Mouse (Mus musculus) mouse trophoblast stem cell (cell line): ENCODE results near the gene Palm3.

Source experiments
- in situ Hi-C, 2 experiments: fragments of 300-500 bp; cut with MseI, MboI; formaldehyde crosslinking; loops; 2 replicates in 1 of 2; 3 replicates in 1 of 2; pipeline ENCODE4 v1.15.1; 2025

Gene Palm3

DNA sequence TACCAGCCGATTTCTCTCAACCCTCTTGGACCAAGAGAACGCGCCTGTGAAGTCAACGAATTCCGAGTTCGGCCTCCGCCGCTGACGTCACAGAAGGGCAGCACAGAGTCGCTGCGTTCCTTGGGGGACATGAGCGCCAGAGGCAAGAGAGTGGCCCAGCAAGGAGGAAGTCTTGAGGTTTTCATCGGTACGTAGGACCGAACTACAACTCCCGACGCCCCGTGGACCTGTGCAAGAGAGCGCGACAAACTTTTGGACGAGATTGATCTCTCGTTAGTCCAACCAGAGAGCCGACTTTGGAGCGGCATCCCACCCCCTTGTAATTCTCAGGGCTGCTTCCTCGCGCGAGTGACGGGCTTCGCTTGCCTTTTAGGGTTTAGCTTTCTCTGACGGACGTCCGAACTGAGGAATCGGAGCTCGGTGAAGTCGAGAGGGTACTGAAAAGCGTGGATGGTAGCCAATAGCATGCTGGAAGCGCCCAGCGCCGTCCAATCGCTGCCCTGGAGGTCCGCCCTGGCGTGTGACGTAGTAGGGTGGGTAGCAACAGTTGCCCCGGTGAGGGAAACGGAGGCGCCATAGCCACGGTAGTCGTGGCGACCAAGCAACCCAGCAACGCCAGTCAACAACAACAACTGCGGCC, 45.1 kb downstream of the Palm3 start, which contains the start of gene Rfx1:
Gene Rfx1, plus strand, starts transcription at position 544 of the 640 bp plus-strand sequence.
- in situ Hi-C loops, result no loop called here

DNA sequence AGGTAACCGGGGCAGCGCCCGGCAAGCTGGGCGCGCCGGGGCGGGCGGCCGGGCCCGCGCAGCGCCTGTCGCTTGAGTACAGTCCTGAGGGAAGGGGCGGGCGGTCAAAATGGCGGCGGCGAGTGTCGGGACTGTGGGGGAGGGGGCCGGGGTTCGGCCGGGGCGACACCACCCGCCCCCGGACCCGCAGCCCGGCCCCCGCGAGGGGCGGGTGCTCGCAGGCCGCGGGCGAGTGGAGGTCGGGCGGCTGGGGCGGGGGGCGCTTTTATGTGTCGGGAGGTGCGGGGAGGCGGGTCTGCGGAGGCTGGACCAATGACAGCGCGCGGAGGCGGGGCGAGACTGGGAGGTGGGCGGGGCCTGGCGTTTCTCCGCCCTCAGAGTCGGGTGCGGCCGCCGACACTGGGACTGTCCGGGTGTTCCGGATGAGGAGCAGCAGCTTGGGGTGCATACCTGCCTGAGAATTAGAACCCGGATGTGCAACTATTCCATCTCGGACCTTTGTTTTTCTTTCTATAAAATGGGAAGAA, 45.8 kb downstream of the Palm3 start:
- in situ Hi-C loops, result no loop called here

GRCm38 (mm10) chr8:84067911-84068310, 46.6 kb downstream of the Palm3 start:
- in situ Hi-C loops, result no loop called here

- in situ Hi-C loops, result no loop called here
These were observed 47.2 kb downstream of the Palm3 start for GRCm38 (mm10) chr8:84068316-84069035.

- in situ Hi-C loops, result no loop called here
These were observed 47.9 kb downstream of the Palm3 start for GRCm38 (mm10) chr8:84069169-84069568.

- in situ Hi-C loops, result no loop called here
These were observed 48.5 kb downstream of the Palm3 start for GRCm38 (mm10) chr8:84069750-84070149.

- in situ Hi-C loops, result no loop called here
These were observed 49.0 kb downstream of the Palm3 start for GRCm38 (mm10) chr8:84070241-84070640.

DNA sequence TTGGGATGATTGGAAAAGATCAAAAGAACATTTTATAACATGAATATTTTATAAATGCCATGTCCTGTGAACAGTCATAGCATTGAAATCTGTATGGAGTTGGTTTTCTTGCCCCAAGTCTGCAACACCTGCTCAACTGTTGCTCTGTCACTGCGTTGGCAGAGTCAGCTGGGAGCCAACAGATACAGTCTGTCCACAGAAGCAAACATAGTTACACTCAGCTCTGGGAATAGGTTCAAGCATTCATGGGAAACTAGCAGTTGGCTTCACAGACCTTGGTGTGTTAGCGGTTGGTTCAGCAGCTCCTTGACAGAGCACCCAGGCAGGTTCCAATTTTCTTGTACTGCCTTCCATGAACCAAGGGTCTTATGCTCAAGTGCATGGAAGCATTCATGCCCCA, 49.4 kb downstream of the Palm3 start:
- in situ Hi-C loops, result no loop called here

DNA sequence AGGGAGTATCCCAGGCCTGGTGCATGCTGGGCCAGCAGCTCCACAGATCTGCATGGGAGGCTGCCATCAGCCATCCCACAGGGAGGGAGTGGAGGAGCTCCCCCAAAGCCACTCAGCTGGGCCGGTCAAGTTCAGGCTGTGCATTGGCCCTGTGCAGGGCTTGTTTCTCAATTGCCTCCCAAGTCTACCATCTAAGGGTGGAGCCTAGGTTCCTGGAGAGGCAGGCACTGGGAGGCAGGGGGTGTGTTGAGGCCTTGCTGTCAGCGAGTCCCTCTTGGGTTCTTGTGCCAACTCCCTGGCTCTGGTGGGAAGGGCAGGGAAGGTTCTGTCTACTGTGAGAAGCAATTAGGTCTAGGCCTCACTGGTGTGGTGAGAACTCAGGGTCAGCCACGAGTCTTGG, 50.6 kb downstream of the Palm3 start:
- in situ Hi-C loops, result no loop called here

DNA sequence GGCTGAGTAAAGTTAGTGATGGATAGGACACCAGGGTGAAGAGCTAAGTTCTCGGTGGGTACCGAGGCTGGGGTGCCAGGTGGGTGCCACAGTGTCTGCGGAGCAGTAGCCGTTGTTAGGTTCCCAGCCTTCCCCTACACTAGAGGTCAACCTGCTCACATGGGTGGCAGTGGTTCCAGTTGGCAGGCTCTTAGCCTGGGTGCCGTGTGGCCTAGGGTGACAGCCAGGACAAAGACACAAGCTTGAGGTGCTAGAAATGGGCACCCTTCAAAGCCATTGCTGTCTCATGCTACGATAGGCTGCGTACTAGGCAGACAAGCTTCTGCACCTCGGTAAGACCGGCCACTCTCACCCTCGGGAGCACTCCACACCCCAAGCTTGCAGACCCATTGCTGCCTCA, 51.0 kb downstream of the Palm3 start:
- in situ Hi-C loops, result no loop called here

GRCm38 (mm10) chr8:84073230-84073976, 52.1 kb downstream of the Palm3 start:
- in situ Hi-C loops, result no loop called here

GRCm38 (mm10) chr8:84076412-84076811, 55.1 kb downstream of the Palm3 start:
- in situ Hi-C loops, result no loop called here

GRCm38 (mm10) chr8:84076849-84077248, 55.6 kb downstream of the Palm3 start:
- in situ Hi-C loops, result no loop called here

DNA sequence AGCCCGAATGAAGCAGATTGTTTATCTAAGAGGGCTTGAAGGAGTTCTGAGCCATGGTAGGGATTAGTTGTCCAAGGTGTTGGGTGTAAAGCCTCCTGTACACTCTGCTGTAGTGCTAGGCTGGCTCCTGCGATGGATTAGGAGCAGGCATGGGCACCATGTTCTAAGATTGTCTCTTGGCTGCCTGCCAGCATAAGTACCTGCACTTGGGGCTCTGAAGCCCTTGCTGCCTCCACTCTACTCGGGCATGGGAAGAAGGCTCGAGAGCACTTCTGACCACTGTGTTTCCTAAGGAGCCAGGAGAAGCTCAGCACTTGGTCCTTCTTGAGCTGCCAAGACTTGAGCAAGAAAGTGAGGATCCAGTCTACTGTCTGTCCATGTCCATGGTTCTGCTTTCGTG, 57.9 kb downstream of the Palm3 start:
- in situ Hi-C loops, result no loop called here
